Mouse (Mus musculus) heart, postnatal 14 days (tissue): ENCODE data around the gene Rpl29. TPM values are rescaled to one million over a fixed set of nuclear protein-coding genes. Genes with fewer than 3 reads are reported as not detected.

Experiments used
- DNase-seq, 2 experiments: peaks; one replicate each; pipeline ENCODE4 v3.0.0; 2021 to 2022
- intact Hi-C: fragments of 180-260 bp; cut with DNase I; formaldehyde crosslinking; loops from one replicate; pipeline ENCODE4 v1.15.1; 2025
- total RNA-seq, 2 experiments: library from RNA; stranded (reverse); gene quantifications; 2 replicates each; pipeline ENCODE4 v1.2.3; 2021

Gene Rpl29
- total RNA-seq, 2 experiments from 2014 or later = 307 to 348 TPM

GRCm38 (mm10) chr9:106469776-106470175 lies 40.5 kb downstream of the Rpl29 start:
- no peak for DNase-seq
- intact Hi-C loops = no loop called here

GRCm38 (mm10) chr9:106470991-106471750 lies 41.9 kb downstream of the Rpl29 start:
- peak; percentile 1 to 2 for DNase-seq
- intact Hi-C loops = no loop called here

GRCm38 (mm10) chr9:106471892-106472291 lies 42.6 kb downstream of the Rpl29 start:
- intact Hi-C loops = no loop called here
- DNase-seq = peak; percentile 71 to 72

GRCm38 (mm10) chr9:106472321-106472720 lies 43.1 kb downstream of the Rpl29 start:
- DNase-seq = peak; percentile 17 to 22
- intact Hi-C loops = no loop called here

GRCm38 (mm10) chr9:106473081-106473752 lies 44.0 kb downstream of the Rpl29 start:
- intact Hi-C loops = no loop called here
- DNase-seq = peak; percentile 4 to 5

GRCm38 (mm10) chr9:106473753-106474105 lies 44.5 kb downstream of the Rpl29 start:
- intact Hi-C loops = loop anchor here (2.0 kb wide), 1 partner anchor 45 kb away; the partner anchor contains the start of gene Rpl29
- DNase-seq = peak; percentile 3 to 5

- intact Hi-C loops = loop anchor here (2.0 kb wide), 1 partner anchor 46 kb away; the partner anchor contains the start of gene Rpl29
- DNase-seq = peak; percentile 75 to 81
Measured at GRCm38 (mm10) chr9:106474456-106474855, 45.2 kb downstream of the Rpl29 start.

- intact Hi-C loops = loop anchor here (2.0 to 5.0 kb wide), 3 partner anchors 46 to 168 kb away; partner anchors contain the start of genes Dusp7 and Rpl29
- DNase-seq = peak; percentile 48 to 56
Measured at GRCm38 (mm10) chr9:106475046-106475445, 45.8 kb downstream of the Rpl29 start.

GRCm38 (mm10) chr9:106475663-106476001 lies 46.4 kb downstream of the Rpl29 start, which contains the start of gene Rrp9:
Rrp9 (plus strand) TSS chr9:106475963.
- DNase-seq = no peak
- intact Hi-C loops = loop anchor here (1.0 to 5.0 kb wide), 5 partner anchors 27 to 187 kb away; partner anchors contain the start of genes Dusp7 and Rpl29

GRCm38 (mm10) chr9:106476002-106476923 lies 47.0 kb downstream of the Rpl29 start:
- DNase-seq = peak; percentile 63 to 68
- intact Hi-C loops = loop anchor here (1.0 to 5.0 kb wide), 4 partner anchors 28 to 187 kb away; partner anchors contain the start of gene Dusp7

GRCm38 (mm10) chr9:106476924-106477484 lies 47.8 kb downstream of the Rpl29 start, which contains the start of gene Parp3:
Parp3 (minus strand) TSS chr9:106476949.
- intact Hi-C loops = loop anchor here (1.0 to 5.0 kb wide), 4 partner anchors 29 to 188 kb away; partner anchors contain the start of gene Dusp7
- DNase-seq = peak; percentile 97 to 98

- intact Hi-C loops = loop anchor here (2.0 to 5.0 kb wide), 3 partner anchors 110 to 189 kb away; partner anchors contain the start of gene Dusp7
- DNase-seq = no peak
Measured at GRCm38 (mm10) chr9:106477649-106478048, 48.4 kb downstream of the Rpl29 start.

- no peak for DNase-seq
- intact Hi-C loops = loop anchor here (5.0 kb wide), 2 partner anchors 111 to 171 kb away; partner anchors contain the start of gene Dusp7
Measured at GRCm38 (mm10) chr9:106478101-106478500, 48.8 kb downstream of the Rpl29 start.

GRCm38 (mm10) chr9:106480541-106480940 lies 51.3 kb downstream of the Rpl29 start:
- no peak for DNase-seq
- intact Hi-C loops = no loop called here

GRCm38 (mm10) chr9:106481075-106481474 lies 51.8 kb downstream of the Rpl29 start:
- no peak for DNase-seq
- intact Hi-C loops = no loop called here

Other genes starting within 250 kb of the Rpl29 start
- gene Ppm1m, start 229.7 kb upstream of the Rpl29 start, total RNA-seq = 10 to 100 TPM; 11.8 to 15.2 TPM
- gene Twf2, start 226.3 kb upstream of the Rpl29 start, total RNA-seq = 100 to 1,000 TPM; 122 to 142 TPM
- under 1 TPM; 0.55 to 0.88 TPM for gene Tlr9, start 206.9 kb upstream of the Rpl29 start, total RNA-seq
- gene Alas1, start 180.8 kb upstream of the Rpl29 start, total RNA-seq = 100 to 1,000 TPM; 562 to 652 TPM
- 1 to 10 TPM; 4.3 to 4.8 TPM for gene Poc1a, start 148.4 kb upstream of the Rpl29 start, total RNA-seq
- 10 to 100 TPM; 53.2 to 53.9 TPM for gene Dusp7, start 60.8 kb upstream of the Rpl29 start, total RNA-seq
- 10 to 100 TPM; 16.2 to 18.9 TPM for gene Acy1, start 8.9 kb downstream of the Rpl29 start, total RNA-seq
- 1 to 10 TPM; 6.8 to 8.9 TPM for gene Abhd14b, start 18.0 kb downstream of the Rpl29 start, total RNA-seq
- gene Abhd14a, start 18.2 kb downstream of the Rpl29 start, total RNA-seq = 10 to 100 TPM; 21.9 to 22.0 TPM
- 10 to 100 TPM; 62.4 to 68.8 TPM for gene Pcbp4, start 23.8 kb downstream of the Rpl29 start, total RNA-seq
- under 1 TPM in 1 of 2 experiments, not detected in 1; 0.10 TPM for gene Gpr62, start 36.5 kb downstream of the Rpl29 start, total RNA-seq
- 10 to 100 TPM; 19.3 to 20.3 TPM for gene Rrp9, start 46.5 kb downstream of the Rpl29 start, total RNA-seq
- 10 to 100 TPM; 18.1 to 19.0 TPM for gene Parp3, start 47.5 kb downstream of the Rpl29 start, total RNA-seq
- gene Iqcf1, start 70.5 kb downstream of the Rpl29 start, total RNA-seq = not detected
- gene Iqcf5, start 85.1 kb downstream of the Rpl29 start, total RNA-seq = not detected
- gene Iqcf3, start 132.2 kb downstream of the Rpl29 start, total RNA-seq = not detected
- not detected for gene Iqcf4, start 141.5 kb downstream of the Rpl29 start, total RNA-seq
- not detected for gene Iqcf6, start 197.1 kb downstream of the Rpl29 start, total RNA-seq
- not detected for gene Grm2, start 226.6 kb downstream of the Rpl29 start, total RNA-seq